Mouse (Mus musculus) right cerebral cortex, adult 2 months (tissue): ENCODE data around the gene Eif4ebp2.
"Not testable (repeated sequence)": the region's sequence is repeated elsewhere in the genome, so short reads cannot be mapped to it uniquely, and the experiment has no call there.

ENCODE experiments used
- DNase-seq, 2 experiments: peaks; one replicate each; pipeline ENCODE4 v3.0.0; 2021 to 2022; ENCODE audit warnings: low spot score in 2 of 2

Gene Eif4ebp2

DNA sequence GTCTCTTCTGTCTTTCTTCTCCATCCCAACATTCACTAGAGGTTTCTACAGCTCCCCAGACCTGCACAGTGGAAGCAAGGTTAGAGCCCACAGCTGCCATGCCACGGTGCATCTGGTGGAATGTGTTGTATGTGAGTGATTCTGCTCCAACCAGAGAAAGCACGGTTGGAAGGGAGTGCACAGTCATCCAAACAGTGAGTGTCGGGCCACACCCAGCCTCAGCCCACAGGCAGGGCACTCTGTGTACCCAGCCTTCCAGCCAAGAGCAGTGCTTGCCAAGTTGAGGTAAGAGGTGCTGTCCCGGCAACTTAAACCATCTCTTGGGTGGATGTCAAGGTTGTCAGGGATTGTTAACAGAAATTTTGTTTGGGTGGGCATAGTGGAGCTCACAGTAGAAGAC, 12.5 kb upstream of the Eif4ebp2 start:
- no peak for DNase-seq

GRCm38 (mm10) chr10:61457182-61457581, 4.7 kb upstream of the Eif4ebp2 start:
- DNase-seq = no peak

DNA sequence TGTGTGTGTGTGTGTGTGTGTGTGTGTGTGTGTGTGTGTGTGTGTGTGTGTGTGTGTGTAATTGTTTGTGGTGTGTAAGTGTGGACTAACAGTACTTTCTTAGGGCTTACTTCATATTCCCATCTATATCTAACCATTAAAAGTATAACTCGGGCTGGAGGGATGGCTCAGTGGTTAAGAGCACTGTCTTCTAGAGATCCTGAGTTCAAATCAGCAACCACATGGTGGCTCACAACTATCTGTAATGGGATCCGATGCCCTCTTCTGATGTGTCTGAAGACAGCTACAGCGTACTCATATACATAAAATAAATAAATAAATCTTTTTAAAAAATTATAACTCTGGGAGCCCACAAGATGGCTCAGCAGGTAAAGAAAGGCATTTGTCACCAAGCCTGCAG, 710 bp upstream of the Eif4ebp2 start:
- DNase-seq = not testable (repeated sequence)

GRCm38 (mm10) chr10:61451931-61452617, 387 bp downstream of the Eif4ebp2 start:
- peak; percentile 42 to 53 for DNase-seq

GRCm38 (mm10) chr10:61451463-61451930, 964 bp downstream of the Eif4ebp2 start:
- DNase-seq = no peak

DNA sequence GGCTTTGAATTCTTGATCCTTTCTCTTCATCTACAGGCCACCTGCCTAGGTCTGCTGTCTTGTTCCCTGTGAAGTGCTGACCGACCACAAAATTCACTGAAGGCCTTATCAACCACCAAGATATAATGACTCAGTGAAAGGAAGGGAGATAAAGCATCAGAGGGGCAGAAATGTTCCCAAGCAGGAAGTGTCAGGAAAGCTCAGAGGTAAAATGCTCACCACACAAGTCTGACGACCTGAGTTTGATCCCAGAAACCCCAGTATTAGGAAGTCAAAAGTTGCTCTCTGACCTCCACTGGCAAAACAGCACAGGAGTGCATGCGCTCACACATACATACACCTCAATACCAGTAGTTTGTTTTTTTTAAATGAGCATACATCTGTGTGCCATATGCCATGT, 3.6 kb downstream of the Eif4ebp2 start:
- DNase-seq = no peak

GRCm38 (mm10) chr10:61447581-61448353, 4.7 kb downstream of the Eif4ebp2 start:
- no peak for DNase-seq

- no peak for DNase-seq
Observed at GRCm38 (mm10) chr10:61445016-61445415, 7.4 kb downstream of the Eif4ebp2 start.

- no peak for DNase-seq
Observed at GRCm38 (mm10) chr10:61443876-61444275, 8.6 kb downstream of the Eif4ebp2 start.

DNA sequence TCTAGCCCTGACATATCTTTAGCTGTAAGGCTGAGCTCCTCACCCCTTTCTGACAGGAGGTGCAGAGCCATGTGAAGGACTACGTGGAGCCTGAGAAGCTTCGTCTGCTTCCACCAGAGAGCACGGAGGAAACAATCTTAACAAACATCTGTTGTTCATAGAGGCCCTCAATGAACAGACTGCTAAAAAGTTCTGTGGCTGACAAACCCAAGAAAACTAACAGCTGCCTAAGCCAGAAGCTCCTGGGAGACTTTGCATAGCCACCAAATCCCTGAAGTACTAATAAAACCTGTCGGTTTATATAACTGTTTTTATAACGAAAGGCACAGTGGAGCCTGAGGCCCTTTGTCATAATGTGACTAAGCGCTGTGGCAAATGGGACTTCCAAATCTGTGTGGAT, 9.0 kb downstream of the Eif4ebp2 start:
- DNase-seq = no peak

GRCm38 (mm10) chr10:61440202-61440800, 12.2 kb downstream of the Eif4ebp2 start:
- no peak for DNase-seq

DNA sequence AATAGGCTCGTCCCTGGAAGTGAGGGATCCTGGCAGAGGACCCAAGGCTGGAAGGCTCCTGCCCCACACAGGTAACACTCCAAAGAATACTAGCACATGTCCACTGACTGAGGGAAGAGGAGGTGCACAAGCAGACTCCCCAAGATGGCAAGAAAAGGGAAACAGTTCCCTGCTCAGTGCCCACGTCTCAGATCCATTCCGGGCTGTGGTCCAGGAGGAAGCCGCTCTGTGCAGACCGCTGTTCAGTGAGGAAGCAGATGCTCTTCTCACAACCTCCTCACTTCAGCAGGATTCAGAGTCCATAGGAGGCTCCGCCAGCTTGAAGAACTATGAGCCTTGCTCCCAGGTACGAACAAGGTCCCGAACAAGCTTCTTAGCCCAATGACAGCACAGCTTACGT, 21.1 kb downstream of the Eif4ebp2 start:
- peak; percentile 72 to 77 for DNase-seq

DNA sequence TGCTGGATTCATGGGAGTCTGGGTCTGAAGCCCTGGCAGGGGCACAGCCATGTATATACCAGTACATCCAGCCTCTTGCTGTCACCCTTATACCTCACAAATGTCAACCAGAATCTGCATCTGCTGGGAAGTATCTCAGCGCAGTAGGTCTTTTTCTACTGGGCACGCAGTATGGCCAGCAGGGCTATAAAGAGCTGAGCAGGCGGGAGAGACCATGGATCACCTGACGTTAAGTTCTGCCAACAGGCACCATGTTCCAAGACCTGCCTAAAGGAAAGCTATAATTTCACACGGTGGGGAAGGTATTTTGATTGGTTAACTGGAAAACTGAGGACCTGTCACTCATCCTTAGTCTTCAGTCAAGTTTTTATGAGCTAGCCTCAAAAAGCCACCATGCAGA, 23.4 kb downstream of the Eif4ebp2 start:
- DNase-seq = no peak

- no peak for DNase-seq
Observed at GRCm38 (mm10) chr10:61428416-61428815, 24.0 kb downstream of the Eif4ebp2 start.

GRCm38 (mm10) chr10:61427951-61428350, 24.5 kb downstream of the Eif4ebp2 start:
- DNase-seq = no peak

- no peak for DNase-seq
Observed at GRCm38 (mm10) chr10:61426251-61426757, 26.2 kb downstream of the Eif4ebp2 start.

GRCm38 (mm10) chr10:61425047-61425446, 27.4 kb downstream of the Eif4ebp2 start:
- no peak for DNase-seq

GRCm38 (mm10) chr10:61424500-61424899, 28.0 kb downstream of the Eif4ebp2 start:
- DNase-seq = no peak

DNA sequence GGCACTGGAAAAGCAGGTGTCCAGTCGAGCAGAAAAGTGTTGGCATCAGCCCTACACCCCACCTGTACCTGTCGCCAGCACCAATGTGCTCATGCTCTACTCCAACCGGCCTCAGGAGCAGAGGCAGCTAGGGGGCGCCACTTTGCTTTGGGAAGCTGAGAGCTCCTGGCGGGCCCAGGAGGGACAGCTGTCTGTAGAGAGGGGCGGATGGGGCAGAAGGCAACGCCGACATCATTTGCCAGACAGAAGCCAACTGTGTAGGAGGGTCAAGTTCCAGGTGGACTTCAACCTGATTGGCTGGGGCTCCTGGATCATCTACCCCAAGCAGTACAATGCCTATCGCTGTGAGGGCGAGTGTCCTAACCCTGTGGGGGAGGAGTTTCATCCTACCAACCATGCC, 29.2 kb downstream of the Eif4ebp2 start:
- DNase-seq = no peak

- DNase-seq = no peak
Observed at GRCm38 (mm10) chr10:61422861-61423260, 29.6 kb downstream of the Eif4ebp2 start.

DNA sequence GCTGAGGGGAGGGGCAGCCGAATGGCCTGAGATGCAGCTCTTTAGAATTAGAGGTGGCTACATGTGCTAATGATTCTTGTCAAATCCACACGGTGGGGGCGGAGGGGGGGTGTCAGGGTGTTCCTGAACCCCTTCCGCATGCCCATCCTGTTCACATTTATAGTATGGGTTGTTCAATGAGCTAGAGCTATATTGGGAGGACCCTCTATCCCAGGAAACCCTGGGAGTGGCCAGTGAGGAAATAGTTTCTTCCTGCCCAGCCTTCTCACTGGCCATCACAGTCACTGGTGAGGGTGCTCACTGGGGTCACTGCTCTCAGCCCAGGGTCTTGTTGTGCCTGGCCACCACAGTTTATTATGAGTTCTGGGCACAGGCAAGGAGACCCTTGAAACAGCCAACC, 32.5 kb downstream of the Eif4ebp2 start:
- no peak for DNase-seq

DNA sequence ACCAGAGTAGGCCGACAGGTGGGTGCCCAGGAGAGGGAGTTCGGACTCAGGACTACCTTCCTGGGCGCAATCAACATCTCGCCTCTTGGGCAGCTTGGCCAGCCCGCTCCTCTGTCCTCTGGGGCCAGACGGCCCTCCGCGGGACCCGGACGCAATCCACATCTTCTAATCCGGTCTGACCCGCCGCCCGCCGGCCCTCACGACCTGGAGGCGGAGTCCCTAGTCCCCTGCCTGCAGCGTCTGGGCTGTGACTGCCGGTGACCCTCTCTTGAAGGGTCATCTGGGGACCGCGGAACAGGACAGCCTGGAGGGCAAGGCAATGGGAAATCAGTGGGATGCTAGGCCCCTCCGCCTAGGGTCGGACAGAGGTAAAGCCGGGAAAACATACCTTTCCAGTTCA, 33.3 kb downstream of the Eif4ebp2 start:
- DNase-seq = no peak
